Mouse (Mus musculus): ENCODE results near the gene Bahcc1.

The Bahcc1 gene

DNA sequence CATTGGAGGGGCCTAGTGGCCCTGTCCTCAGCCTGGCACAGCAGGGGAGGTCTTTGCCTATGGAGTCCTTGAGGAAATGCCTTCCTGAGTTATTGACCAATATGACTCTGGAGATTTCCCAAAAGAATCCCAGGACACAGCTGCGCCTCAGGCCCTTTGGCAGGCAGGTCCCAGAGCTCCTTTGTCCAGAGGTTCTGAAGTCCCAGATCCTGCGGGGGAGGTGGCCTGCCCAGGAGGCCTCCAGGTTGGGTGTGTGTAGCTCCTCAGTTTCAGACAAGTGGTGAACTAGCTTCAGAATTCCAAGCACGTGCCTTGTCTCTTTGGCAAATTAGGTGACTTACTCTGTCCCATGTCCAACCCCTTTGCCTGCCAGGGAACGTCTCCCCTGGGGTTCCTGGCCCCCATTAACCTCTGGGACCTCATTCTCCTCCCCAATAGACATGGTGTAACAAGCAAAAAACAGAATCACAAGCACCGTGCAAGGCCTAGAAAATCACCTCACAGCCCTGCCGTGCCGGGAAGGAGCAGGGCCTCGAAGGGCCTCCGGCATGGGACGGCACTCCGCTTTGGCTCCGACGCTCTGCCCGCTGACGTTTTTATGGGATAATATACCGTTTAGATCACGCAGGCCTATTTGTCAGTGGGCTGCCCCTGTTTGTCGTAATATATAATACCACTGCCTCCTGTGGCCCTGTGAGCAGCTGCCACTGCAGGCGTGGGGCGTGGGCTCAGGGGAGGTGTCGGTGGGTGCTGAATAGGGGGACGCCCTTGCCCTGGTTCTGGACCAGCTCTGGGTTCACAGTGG is 10.2 kb downstream of the Bahcc1 start:
- DNase-seq (ENCODE audit: low read depth, low spot score), result no peak

DNA sequence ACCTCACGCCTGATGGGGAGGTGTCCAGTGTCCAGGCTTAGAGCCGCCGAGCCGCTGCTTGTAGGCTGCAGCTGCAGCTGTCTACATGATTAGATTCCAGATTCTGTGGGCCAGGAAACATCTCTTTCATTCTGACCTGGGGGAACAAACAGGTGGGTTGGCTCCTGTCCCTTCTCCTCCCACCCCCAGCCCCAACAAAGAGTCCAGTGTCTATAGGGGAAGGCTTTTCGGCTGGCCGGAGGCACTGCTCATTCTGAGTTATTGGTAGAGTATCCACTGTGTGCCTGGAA is 10.7 kb downstream of the Bahcc1 start:
- DNase-seq (ENCODE audit: low read depth, low spot score), result no peak

DNA sequence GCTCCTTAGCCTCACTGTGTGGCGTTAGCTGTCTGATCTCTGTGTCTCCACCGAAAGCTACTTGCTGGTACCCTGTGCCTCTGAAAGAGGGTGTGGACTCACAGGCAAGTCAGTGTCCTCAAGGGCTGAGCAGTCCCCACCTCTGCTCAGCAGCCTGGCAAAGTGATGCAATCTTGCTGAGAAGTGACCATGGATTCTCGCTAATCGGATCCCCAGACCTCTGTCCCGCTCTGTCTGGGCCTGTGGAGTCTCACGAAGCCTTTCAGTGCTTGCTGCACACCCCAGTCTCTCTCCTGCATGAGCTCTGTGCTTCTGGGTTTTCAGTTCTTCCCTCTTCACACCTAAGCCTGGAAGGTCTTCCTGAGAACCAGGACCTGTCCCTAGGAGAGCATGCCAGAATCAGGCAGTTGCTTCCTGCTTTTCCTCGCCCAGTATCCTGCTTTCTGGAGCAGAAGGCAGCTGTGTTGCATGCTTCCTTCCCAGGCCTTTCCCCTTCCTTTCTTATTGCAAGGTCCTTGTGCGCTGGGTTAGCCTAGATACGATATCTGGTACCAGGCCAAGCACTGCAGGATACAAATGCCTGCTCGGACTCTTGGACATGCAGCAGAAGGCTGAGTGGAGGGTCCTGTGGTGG is 15.5 kb downstream of the Bahcc1 start:
- DNase-seq (ENCODE audit: low read depth, low spot score), result no peak

DNA sequence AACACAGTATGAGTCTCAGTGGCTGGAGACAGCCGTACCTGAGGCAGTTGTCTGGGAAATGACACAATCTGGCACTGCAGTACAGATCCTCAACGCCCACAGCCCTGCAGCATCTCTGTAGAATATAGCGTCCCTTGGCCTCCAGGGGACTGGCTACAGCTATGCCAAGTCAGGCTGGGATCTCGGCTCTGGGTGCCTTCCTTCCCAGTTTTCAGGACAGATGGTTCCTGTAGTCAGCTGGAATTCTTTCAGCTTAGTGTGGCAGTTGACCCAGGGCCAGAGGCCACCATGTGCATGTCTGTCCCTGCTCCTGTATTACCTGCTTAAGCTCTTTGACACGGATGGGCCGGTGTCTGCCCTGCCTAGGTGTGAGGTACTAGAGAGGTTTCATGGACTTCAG is 16.2 kb downstream of the Bahcc1 start:
- no peak for DNase-seq (ENCODE audit: low read depth, low spot score)

DNA sequence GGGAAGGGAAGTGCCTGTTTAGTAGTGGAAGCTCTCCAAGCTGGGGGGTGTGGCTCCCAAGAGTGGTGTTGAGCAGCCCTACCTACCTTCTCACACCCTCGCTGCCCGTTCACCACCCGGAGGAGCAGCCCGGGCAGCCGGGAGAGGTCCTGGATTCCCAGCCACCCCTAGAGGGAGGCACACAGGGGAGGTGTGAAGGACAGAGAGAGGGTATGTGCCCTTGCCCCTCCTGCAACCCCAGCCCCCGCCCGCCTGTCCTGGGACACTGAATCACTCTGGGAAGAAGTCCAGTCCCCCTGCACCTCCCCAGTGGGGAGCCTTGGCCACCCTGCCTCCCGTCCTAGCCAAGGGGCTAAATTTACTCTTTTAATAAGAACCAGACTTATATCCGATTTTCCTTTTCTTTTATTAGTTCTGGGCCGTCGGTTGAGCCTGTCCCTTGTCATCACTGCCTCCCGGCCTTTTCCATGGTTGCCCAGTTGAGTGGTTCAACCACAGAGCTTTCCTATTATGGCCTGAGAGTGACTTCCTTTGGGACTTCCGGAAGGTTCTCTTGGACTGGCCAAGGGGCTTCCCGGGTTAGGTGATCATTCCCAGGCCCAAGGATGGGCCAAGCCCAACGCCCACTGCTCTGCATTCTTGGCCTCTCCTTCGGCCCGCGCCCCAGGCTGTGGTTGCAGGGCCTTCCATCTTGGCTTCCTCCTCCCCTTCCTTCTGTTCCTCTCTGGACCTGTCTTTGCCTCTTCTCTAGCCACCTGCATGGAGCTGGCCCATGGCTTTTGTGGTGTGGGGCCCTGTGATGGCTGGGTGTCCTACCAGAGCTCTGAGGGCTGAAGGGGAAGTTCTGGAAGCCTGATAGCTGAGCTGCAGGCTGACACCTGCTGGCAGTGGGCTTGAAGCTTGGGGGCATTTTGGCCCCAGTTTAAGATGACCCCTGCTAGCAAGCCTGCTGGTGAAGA is 18.5 kb downstream of the Bahcc1 start:
- no peak for DNase-seq (ENCODE audit: low read depth, low spot score)

DNA sequence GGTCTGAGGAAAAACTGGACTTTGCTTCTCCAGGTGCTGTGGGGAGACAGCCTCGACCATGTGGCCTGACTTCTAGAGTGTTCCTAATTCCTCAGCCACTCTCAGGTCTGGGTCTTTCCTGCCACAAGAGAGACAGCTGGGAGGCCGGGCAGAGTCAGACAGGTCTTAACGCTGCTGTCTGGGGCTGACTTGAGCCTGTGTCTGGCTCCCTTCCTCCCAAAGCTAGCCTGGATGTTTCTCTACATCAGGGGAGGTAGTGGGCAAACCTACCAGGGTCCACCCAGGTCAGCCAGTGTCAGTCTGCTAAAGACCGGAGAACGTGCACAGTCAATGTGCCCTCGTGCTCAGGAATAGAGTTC is 19.2 kb downstream of the Bahcc1 start:
- no peak for DNase-seq (ENCODE audit: low read depth, low spot score)

DNA sequence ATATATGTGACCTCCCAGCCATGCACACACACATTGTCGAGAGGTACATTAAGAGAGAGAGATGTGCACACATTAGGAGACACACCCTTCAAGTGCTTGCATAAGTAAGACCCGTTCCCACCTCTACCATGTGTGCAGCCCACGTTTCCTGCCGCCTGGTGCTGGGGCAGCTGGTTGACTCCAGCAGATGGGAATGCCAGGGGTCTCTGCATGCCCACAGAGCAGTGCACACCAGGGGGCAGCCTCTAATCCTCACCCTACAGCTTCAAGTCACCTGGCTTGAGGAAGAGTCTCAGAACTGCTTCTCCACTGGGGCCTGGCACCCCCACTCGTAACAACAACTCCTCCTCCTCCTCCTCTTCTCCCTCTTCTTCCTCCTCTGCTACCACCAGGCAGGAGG is 19.7 kb downstream of the Bahcc1 start:
- no peak for DNase-seq (ENCODE audit: low read depth, low spot score)

DNA sequence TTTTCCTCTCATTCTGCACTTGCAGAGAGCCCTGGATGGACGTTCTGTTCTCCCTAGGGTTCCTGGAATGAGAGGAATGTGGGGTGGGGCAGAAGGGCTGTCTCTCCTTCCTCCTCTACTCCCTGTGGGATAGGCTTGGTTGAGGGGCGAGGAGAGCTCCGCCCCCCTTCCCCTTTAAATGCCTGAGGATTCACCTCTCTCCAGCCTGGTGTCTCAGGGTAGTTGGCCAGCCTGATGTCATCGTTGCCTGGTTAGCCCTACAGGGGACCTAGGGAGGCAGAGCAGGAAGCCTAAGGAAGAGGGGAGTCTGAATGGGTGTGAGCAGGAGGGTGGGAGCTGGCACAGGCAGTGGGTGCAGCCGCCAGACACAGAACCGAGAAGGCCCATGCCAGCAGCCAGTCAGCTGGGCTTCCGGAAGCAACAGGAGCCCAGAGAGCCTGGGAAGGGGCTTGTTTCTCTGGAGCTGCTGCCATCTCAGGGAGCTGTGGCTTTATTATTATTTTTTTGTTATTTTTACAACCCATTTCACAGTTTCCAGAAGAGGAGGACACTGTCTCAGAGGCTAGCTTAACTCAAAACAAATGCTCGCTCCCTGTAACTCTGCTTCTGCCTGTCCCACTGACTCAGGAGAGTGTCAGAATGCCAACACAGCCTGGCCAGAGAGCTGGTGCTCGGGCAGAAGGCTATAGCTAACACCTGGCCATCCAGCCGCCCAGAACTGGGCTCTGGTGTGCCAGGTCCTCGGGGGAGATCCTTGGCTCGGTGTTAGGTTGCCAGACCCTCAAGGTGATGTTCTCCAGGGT is 20.3 kb downstream of the Bahcc1 start:
- DNase-seq (ENCODE audit: low read depth, low spot score), result no peak

DNA sequence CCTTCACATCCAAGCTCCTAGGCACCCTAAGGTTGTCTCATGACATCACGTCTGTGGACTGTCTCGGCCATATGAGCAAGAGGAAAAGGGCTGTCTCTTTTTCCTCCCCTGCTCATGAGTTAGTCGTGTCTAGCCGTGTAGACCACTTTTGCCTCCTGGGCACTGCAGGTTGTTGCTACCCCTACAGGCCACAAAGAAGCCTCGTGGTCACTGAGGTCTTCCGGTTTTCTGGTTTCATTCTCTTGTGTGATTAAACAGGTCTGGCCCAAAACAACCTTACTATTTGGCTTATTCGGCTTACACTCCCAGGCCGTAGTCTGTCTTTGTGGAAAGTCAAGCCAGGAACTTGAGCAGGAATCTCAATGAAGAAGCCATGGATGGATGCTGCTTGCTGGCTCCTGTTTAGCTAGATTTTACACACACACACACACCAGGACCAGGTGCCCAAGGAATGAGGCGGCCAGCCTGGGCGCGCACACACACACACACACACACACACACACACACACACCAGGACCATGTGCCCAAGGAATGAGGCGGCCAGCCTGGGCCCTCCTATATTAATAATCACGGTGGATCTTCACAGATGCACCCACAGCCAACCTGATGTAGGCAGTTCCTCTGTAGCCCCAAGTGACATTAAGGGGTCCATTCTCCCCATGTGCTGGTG is 21.0 kb downstream of the Bahcc1 start:
- no peak for DNase-seq (ENCODE audit: low read depth, low spot score)

DNA sequence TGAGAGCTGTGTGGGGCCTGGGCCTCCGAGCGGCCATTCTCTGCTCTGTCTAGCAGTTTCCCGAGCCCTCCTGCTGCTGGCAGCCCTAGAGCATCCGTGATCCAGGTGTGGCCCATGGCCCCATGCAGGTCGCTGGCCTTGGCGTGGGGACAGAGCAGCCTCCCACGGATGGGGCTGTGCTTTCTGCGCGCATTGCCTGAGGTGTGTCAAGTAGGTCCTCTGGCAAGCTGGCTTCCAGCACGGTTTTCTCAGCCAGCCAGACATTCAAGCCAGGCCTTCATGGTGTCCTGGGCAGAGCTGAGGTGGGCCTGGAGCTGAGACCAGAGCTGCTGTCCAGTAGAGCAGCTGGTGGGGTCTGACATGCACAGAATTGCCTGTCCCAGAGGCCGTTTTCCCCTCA is 21.7 kb downstream of the Bahcc1 start:
- no peak for DNase-seq (ENCODE audit: low read depth, low spot score)

DNA sequence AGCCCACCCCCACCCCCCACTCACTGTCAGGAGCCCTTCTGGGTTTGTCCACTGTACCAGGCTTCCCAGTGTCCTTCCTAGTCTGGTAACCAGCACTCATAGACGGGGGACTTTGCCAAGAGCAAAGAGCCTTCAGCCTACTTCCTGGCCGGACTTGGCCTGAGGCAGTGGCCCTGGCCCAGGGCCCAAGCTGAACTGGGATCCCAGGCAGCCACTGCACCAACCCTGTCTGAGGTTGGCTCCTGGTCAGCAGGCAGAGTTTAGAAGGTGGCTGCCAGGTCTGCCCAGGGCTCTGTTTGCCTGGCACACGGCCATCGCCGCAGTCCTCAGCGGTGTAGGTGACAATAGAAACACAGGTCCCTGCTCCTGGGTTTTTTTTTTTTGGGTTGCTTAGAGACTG is 22.3 kb downstream of the Bahcc1 start:
- DNase-seq (ENCODE audit: low read depth, low spot score), result no peak

DNA sequence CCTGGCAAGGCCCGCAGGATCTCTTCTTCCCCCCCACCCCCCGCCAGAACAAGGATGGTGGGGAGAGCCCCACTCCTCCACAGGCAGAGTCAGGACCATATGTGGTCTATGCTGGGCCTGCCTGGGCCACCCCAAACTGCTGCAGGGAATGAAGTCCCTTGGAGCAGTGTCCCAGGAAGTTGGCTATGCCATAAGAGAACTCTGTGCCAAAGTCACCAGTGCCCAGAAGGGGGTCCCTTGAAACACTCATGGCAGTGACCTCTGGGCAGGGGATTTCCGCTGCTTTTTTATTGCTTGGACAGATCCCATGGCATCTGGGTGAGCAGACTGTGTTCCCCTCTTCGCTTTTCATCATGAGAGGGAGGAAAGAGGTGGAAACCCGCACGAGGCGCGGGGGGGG is 22.8 kb downstream of the Bahcc1 start:
- no peak for DNase-seq (ENCODE audit: low read depth, low spot score)

DNA sequence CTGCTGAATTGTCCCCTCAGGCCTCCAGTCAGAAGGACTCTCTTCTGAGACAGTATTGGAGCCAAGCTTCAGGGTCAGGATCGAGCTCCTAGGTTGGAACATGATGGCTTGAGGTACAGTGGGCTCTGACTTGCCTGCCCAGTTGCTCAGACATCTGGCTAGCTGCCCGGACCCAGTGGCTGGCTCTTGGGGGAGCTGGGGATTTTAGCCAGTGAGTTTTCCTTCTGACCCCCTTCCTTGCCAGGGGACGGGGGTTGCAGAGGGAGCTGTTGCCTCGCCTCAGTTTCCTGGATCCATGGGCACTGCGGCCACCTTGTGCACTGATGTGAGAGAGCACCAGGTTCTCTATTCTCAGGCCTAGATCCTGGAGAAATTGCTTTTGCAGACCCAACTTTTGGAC is 23.4 kb downstream of the Bahcc1 start:
- no peak for DNase-seq (ENCODE audit: low read depth, low spot score)

DNA sequence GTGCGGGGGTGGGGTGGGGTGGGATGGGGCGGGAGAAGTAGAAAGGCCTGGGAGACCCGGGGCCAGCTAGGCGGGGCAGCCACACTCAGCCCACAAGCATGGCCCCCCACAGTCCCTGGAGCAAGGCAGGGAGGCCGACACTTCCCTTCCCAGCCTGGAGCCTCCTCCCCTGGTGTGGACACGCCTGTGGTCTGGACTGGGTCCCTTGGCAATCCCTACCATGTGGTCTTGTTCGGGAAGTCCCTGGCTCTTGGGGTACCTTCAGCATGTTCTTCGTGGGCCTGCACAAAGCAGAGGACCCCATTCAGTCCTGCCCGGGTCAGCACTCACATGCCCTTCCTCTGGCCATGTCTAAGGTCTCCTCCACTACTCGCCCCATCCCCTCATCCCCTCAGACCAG is 23.8 kb downstream of the Bahcc1 start:
- DNase-seq (ENCODE audit: low read depth, low spot score), result no peak

DNA sequence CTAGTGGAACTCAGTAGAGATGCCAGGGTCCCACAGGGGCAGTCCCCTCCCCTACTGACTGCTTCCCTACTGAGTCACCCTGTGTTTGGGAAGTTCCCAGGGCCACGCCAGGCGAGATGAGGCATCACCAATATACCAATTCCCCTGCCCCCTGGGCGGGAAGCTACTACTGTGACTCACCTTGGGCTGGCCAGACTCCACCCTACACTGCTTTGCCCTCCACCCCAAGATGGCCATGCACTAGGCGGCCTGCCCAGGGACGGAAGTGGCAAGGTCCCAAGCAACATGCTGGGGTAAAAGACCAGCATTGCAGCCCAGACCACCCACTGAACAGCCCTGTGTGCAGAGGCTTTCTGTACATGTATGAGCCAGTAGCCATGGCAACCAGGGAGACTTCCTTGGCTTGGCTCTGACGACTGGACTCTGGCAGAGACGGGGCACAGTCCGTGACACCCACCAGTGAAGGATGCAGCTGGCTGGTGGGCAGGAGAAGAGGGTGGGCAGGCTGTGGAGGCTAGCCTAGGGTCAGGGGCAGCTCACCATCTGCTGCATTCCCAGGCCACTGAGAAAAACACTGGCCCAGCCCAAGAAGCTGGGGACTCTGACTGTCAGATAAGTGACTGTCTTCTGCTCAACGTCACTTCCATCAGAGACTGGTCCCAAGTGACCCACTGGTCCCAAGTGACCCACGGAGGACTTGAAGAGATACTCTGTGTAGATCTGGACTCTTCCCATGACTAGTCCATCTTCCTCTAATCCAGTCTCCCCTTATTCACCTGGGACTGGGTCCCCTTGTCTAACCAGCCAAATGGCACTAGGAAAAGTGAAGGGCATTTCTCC is 24.5 kb downstream of the Bahcc1 start:
- no peak for DNase-seq (ENCODE audit: low read depth, low spot score)

DNA sequence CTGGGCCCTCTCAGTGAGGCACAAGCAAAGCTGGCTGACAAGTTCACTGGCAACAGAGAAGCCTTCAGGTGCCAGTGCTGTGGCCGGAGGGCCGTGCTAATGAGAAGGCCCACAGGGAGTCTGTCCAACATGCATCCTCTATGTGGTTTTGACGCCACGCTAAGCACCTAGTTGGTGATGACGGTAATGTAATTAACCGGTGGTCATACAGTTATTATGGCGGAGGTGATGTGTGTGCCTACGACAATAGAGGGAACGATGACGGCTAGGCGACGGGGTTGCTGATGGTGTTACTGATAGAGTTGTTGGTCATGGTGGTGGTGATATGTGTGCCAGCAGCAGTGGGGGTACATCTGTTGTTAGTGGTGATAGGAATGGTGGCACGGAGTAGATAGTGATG is 25.2 kb downstream of the Bahcc1 start:
- no peak for DNase-seq (ENCODE audit: low read depth, low spot score)

DNA sequence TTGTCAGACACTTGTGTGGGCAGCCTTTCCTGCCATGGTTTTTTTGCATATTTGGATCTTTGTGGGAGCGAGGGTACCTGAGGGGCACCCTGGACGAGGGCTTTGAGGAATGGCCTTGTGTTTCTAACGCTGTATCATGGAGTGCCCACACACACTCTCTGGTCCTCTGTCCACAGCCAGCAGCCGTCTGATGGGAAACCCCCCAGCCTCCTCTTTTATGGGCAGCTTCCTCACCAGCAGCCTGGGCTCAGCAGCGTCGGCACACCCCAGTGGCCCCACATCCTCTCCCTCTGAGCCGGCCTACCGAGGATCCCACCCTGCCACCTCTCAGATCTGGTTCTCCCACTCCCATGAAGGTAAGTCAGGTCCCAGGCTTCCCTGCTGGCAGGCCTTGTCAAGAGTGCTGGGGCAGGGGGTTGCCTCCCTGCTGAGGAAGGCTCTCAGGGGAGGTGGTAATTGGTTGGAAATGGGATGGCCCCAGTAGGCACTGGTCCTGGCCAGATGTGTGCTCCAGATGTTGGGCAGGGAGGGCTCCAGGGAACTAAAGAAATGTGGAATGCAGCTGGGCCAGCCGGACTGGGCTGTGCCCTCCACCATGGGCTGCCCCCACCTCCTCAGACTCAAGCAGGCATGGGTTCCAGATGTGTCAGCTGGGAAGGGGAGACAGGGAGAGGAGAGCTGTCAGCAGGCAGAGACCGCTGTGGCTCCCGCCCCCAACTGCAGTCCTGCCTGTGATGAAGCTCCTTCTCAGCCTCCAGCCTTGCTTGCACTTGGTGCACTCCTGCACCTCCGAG is 26.3 kb downstream of the Bahcc1 start:
- no peak for DNase-seq (ENCODE audit: low read depth, low spot score)

DNA sequence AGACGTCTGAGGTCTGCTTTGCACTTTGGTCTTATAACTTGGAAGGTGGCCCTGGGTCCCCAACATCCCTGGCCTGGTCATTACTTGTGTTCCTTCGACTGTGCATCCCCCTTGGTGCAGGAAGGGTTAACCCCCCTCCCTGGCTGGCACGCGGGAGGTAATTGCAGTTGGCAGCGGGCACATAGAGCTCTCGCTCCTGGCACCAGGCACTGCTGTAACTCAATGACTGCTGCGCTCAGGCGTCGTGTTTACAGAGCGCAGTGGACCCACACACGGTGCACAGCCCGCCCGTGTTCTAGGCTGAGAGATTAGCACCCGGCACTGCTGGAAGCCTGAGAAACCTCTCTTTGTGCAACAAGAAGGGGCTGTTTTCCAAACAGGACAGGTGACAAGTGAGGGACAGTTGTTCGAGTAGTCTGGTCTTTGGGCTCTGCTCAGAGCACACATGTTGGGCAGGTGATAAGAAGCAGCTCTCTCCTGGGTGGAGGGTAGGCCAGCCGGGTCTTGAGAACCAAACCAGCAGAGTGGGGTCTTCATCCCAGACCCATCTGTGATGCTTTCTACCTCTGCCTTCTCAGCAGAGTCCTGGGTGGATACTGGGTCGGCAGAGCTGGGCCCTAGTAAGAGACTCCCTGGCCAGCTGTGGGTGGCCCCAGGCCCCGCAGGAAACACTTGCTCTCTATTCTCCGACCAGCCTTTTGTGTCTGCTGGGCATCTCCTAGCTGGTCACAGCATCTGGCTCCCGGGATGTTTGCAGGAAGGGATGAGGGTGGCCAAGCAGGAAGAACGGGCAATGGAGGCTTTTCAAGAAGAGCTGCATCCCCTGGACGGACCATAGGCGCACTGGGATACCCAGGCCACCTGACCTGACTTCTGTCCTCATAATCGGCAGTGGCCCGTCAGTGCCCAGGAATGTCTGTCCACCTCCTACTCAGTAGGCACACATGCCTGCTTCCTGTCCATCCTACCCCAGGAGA is 27.3 kb downstream of the Bahcc1 start:
- DNase-seq (ENCODE audit: low read depth, low spot score), result no peak
